Mouse (Mus musculus): ENCODE results near the gene Mkln1. TPM values are rescaled to one million over a fixed set of nuclear protein-coding genes. Genes with fewer than 3 reads are reported as not detected.

Gene Mkln1
- polyA plus RNA-seq, 1 experiment from 2014 or later = 165 TPM

DNA sequence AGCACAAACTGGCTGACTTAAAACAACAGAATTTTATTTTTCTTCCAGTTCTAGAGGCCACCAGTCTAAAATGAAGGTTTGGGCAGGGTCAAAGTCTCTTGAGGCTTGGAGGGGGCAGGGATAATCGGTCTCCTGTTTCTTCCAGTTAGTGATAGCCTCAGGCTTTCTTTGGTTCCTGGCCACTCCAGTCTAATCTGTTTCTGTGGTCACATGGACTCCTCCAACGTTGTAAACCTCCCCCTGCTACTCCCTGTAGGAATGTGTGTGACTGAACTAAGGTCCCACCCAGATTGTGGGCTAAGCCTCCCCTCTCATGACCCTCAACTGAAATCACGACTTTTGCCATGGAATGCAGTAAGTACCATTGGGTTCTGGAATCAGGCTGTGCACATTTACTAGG is 25.9 kb upstream of the Mkln1 start:
- no peak for DNase-seq (ENCODE audit: low read depth, low spot score)
- ChIA-PET POLR2A (no interaction called here), CTCF (no interaction called here)
- no peaks in the 10 kb centered on the region for H3K27me3 ChIP-seq
- in situ Hi-C loops (cut with MboI; ENCODE audit: low pct_unique_long_range_greater_than_20kb) = no loop called here
- no peak for TF ChIP-seq CTCF (IDR thresholded peaks at IDR 0.05)
- no peak for ATAC-seq

DNA sequence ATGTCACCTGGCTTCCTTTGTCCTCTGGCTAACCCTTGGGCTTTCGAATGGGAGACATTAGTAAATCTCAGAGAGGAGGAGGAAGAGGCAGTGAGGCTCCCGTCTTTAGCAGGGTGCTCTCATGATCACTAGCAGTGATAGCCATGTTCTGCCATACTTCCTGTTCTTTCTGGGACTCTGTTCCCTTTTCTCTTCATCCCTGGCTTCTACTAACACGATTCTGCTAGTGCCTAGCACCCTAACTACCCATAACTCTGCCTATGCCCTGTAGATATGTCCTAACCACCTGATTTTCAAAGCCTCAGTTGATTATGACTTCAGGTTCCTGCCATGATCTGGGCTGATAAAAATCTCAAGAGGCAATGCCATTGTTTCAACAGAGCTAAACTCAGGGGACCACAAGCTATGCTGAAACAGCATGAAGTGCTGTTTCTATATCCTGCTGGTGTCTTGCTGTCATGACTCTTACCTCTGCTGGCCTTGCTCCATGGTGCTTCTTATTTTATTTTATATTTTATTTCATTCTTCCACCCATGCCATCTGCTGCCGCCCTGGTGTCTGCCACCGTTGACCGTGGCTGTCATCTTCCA is 25.4 kb upstream of the Mkln1 start:
- DNase-seq (ENCODE audit: low read depth, low spot score) (no peak), ATAC-seq (no peak)
- in situ Hi-C loops (cut with MboI; ENCODE audit: low pct_unique_long_range_greater_than_20kb) = no loop called here
- CTCF ChIA-PET = interaction anchor here (2.0 kb wide), 1 partner anchor 17 kb away, joined by 5 read pairs; no protein-coding TSS in a partner anchor
- no peaks in the 10 kb centered on the region for H3K27me3 ChIP-seq
- POLR2A ChIA-PET = no interaction called here
- TF ChIP-seq CTCF (IDR thresholded peaks at IDR 0.05) = no peak

DNA sequence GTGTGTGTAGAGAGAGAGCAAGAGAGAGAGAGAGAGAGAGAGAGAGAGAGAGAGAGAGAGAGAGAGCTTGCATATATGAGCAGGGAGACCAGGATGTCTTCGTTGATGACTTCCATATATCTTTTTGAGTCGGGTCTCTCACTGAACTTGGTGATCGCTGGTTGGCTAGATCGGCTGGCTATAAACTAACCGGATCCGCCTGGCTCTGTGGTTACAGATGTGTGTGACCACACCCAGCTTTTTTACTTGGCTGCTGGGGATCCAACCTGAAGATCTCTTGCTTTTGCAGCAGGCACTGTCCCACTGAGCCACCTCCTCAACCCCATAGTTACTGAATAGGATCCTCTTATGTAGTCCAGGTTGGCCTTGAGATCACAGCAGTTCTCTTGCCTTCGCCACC is 15.5 kb upstream of the Mkln1 start:
- TF ChIP-seq CTCF (IDR thresholded peaks at IDR 0.05) = no peak
- CTCF ChIA-PET = no interaction called here
- in situ Hi-C loops (cut with MboI; ENCODE audit: low pct_unique_long_range_greater_than_20kb) = no loop called here
- DNase-seq (ENCODE audit: low read depth, low spot score) = no peak
- POLR2A ChIA-PET = no interaction called here
- H3K27me3 ChIP-seq = no peaks in the 10 kb centered on the region
- no peak for ATAC-seq

DNA sequence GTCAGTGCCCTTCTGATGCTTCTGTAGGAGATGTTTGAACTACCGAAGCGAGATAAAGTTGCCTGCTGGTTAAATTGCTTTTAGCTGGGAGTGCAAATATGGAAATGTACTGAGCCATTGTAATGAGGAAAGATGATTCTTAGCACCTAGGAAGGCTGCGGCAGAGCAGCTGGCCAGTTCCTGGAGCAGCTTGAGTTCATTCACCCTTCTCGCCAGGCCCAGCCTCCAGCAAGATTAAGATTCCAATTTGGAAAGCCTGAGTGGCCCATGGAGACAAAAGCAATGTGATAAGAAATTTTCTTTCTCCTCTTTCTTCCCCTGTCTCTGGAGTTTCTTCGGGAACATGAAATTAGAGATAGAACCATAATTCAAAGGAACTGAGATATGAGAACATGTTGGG is 13.7 kb upstream of the Mkln1 start:
- in situ Hi-C loops (cut with MboI; ENCODE audit: low pct_unique_long_range_greater_than_20kb) = no loop called here
- no peak for DNase-seq (ENCODE audit: low read depth, low spot score)
- ChIA-PET CTCF (no interaction called here), POLR2A (no interaction called here)
- H3K27me3 ChIP-seq = no peaks in the 10 kb centered on the region
- no peak for ATAC-seq
- TF ChIP-seq CTCF (IDR thresholded peaks at IDR 0.05) = no peak

DNA sequence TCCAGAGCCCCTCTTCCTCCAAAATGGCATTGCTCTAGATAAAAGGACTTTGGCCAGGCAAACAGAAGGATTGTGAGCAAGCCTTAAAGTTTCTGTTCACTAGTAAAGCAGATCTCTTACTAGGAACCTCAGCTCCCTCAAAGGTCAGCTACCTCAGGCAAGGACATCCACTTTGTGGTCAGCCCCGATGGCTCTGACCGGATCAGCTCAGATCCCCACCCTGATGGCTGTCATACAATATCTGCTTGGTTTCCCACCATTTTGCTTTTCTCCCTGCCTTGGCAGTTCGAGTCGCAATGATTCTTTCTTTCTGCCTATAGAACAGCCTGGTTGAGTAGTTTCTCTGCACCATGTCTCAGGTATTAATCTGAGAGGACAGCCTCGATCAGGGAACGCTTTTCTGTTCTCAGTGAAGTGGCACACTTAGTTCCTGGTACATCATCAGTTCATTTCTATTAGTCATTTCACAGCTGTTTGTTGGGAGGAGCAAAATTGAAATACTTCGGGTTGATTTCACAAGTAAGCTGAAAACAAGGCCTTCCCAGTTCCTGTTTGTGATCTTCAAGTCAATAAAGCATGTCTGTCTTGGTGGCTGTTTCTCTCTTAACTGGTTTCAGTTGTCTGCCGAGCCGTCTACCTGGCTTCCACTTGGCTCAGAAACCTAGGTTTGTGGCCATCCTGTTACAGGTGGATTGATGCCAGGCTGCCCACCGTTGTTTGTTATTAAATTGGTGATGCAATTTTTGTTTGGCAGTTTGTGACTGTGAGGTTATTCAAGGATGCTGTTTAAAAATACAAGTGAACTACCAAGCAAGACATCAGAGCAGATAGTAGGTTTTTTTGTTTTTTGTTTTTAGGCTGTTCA is 13.0 kb upstream of the Mkln1 start:
- ATAC-seq (no peak), DNase-seq (ENCODE audit: low read depth, low spot score) (no peak)
- in situ Hi-C loops (cut with MboI; ENCODE audit: low pct_unique_long_range_greater_than_20kb) = no loop called here
- H3K27me3 ChIP-seq = no peaks in the 10 kb centered on the region
- no peak for TF ChIP-seq CTCF (IDR thresholded peaks at IDR 0.05)
- ChIA-PET CTCF (interaction anchor here (1.3 kb wide), 1 partner anchor 9 kb away, joined by 3 read pairs; no protein-coding TSS in a partner anchor), POLR2A (no interaction called here)

DNA sequence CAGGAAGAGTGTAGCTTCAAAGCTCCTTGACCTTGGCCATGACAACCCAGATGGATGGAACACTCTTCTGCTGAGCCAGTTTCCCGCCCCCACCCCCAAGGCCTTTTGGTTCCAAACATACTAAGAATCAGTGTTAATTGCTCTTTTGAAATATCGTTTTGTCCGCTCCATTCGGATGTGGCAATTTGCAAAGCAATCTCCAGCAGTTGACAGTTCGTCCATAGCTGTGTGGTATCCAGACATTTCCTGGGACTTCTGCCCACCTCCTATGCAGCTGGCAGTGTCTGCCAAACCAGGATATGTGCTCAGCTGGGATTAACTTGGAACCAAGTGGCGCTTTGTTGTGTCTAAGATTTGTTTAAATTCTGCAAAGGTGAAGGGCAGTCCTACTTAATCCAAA is 8.8 kb upstream of the Mkln1 start:
- ChIA-PET POLR2A (no interaction called here), CTCF (interaction anchor here (0.8 to 2.0 kb wide), 8 partner anchors 10 to 173 kb away, joined by 3 to 7 read pairs (median 5); no protein-coding TSS in a partner anchor)
- no peak for TF ChIP-seq CTCF (IDR thresholded peaks at IDR 0.05)
- in situ Hi-C loops (cut with MboI; ENCODE audit: low pct_unique_long_range_greater_than_20kb) = no loop called here
- ATAC-seq (no peak), DNase-seq (ENCODE audit: low read depth, low spot score) (no peak)
- H3K27me3 ChIP-seq = no peaks in the 10 kb centered on the region

DNA sequence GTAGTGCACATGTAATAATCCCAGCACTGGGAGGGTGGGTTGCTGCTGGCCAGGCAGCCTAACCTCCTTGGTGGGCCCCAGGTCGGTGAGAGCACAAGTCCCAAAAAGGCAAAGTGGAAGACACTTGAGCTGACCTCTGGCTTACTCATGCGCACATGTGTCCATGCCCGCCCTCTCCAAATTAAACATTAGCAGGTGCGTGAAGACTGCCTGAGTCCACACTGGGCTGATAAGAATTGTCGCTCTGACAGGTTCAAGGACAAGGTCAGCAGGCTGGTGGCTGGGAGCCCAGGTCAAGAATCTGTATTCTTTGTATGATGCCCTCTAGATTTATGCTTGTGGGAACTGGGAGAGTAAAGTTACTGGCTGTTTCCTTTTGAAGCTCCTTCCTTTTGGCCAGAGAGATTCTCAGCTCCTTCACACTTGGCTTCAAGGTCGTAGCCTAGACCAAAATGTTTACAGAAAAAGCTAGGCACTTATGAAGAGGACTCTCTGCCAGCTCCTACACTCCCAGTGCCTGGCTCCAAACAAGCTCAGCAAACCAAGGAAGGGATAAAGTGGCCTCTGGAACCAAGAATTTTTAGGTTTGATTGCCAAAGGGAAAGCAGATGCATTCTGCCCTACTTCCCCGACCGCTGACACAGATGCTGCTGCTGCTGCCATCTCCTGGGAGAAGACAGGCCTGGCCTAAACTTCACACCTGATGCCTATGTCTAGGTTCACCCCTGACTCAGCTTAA is 8.1 kb upstream of the Mkln1 start:
- ChIA-PET POLR2A (no interaction called here), CTCF (interaction anchor here (0.7 to 2.0 kb wide), 18 partner anchors 10 to 215 kb away, joined by 3 to 7 read pairs (median 3); no protein-coding TSS in a partner anchor)
- no peak for DNase-seq (ENCODE audit: low read depth, low spot score)
- in situ Hi-C loops (cut with MboI; ENCODE audit: low pct_unique_long_range_greater_than_20kb) = no loop called here
- no peaks in the 10 kb centered on the region for H3K27me3 ChIP-seq
- peak; percentile 66 for TF ChIP-seq CTCF (IDR thresholded peaks at IDR 0.05)
- no peak for ATAC-seq

DNA sequence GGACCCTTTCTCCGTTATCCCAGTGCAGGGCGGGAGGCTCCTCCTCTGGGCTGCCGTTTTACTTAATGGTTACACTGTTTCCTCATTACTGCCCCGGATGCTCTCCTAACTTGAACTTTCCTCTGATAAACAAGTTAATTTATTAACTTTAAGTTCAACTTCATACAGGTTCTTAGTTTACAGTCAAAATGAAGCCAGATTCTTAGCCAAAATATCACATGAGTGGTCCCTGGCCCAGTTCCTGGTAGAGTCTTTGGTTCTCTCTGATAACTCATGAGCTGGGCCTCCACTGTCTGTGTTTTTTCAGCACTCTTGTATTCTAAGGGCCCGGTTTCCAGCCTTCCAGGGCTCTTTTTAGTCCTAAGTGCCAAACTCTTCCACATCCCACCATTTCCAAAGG is 5.7 kb upstream of the Mkln1 start:
- in situ Hi-C loops (cut with MboI; ENCODE audit: low pct_unique_long_range_greater_than_20kb) = no loop called here
- DNase-seq (ENCODE audit: low read depth, low spot score) = no peak
- TF ChIP-seq CTCF (IDR thresholded peaks at IDR 0.05) = no peak
- CTCF ChIA-PET = no interaction called here
- no peaks in the 10 kb centered on the region for H3K27me3 ChIP-seq
- POLR2A ChIA-PET = no interaction called here
- no peak for ATAC-seq

DNA sequence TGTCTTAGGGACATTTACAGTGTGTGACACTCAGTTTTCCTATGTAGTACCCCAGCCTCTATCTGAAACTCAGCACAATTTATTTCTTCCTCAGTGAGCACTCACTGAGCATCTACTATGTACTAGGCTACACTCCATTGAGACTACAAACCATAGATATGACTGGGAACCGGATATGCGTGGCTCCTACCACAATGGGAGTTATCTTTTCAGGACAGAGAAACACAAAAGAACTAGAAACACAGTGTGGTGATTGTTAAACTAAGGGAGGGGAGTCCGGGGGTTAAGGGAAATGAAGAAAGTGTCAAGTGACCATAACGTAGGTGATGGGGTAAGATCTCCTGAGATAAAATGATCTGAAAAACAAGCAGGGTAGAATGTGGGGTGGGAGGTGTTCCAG is 2.4 kb upstream of the Mkln1 start:
- H3K27me3 ChIP-seq = no peaks in the 10 kb centered on the region
- no peak for ATAC-seq
- TF ChIP-seq CTCF (IDR thresholded peaks at IDR 0.05) = no peak
- POLR2A ChIA-PET = no interaction called here
- in situ Hi-C loops (cut with MboI; ENCODE audit: low pct_unique_long_range_greater_than_20kb) = no loop called here
- no peak for DNase-seq (ENCODE audit: low read depth, low spot score)
- CTCF ChIA-PET = no interaction called here

DNA sequence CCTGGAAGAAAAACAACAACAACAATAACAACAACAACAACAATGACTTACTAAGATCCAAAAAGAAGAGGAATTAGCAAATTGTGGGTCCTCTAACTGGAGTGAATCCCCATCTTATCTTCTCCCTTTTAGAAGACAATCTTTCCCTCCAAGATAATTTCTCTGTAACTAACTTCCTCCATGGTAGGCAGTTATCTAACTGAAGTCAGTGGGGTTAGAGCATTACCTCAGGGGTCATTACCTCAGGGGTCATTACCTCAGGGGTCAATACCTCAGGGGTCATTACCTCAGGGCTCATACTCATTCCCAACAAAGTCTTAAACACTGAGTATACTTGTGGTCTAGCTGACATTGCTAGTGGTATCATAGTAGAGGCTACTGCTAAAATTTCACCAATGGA is 1.2 kb upstream of the Mkln1 start:
- TF ChIP-seq CTCF (IDR thresholded peaks at IDR 0.05) = no peak
- DNase-seq (ENCODE audit: low read depth, low spot score) (no peak), ATAC-seq (no peak)
- in situ Hi-C loops (cut with MboI; ENCODE audit: low pct_unique_long_range_greater_than_20kb) = no loop called here
- POLR2A ChIA-PET = no interaction called here
- CTCF ChIA-PET = no interaction called here
- no peaks in the 10 kb centered on the region for H3K27me3 ChIP-seq

Data from Patski (cell line).